Mouse (Mus musculus) forebrain, embryonic 16.5 days (tissue): ENCODE results near the gene Ndel1. TPM values are rescaled to one million over a fixed set of nuclear protein-coding genes. Genes with fewer than 3 reads are reported as not detected.

Source experiments
- ATAC-seq: fragments of 200-750 bp; cut with Nextera tagmentation; 2 replicates; pipeline ENCODE4 v1.8.0; 2017; ENCODE audit warnings: mild to moderate bottlenecking, moderate library complexity
- H3K27ac ChIP-seq: fragments of 300-500 bp; sonication (generic); 2 replicates; pipeline ENCODE4 v1.5.1; 2014; ENCODE audit warnings: low read length, control low read depth
- H3K27me3 ChIP-seq: fragments of 300-500 bp; sonication (generic); replicated peaks from 2 replicates; pipeline ENCODE4 v1.6.1; 2014; ENCODE audit warnings: low read length; ENCODE audit not compliant: control insufficient read depth, insufficient read depth
- H3K36me3 ChIP-seq: fragments of 300-500 bp; sonication (generic); 2 replicates; pipeline ENCODE4 v1.6.1; 2014; ENCODE audit not compliant: control insufficient read depth, insufficient read depth
- H3K4me1 ChIP-seq: fragments of 300-500 bp; sonication (generic); replicated peaks from 2 replicates; pipeline ENCODE4 v1.6.1; 2014; ENCODE audit warnings: low read length; ENCODE audit not compliant: control insufficient read depth, insufficient read depth
- H3K4me2 ChIP-seq: fragments of 300-500 bp; sonication (generic); 2 replicates; pipeline ENCODE4 v1.6.1; 2014; ENCODE audit warnings: mild to moderate bottlenecking, low read length, control low read depth
- H3K4me3 ChIP-seq: fragments of 300-500 bp; sonication (generic); replicated peaks from 2 replicates; pipeline ENCODE4 v1.5.1; 2014; ENCODE audit warnings: mild to moderate bottlenecking, low read length, control low read depth
- H3K9ac ChIP-seq: fragments of 300-500 bp; sonication (generic); replicated peaks from 2 replicates; pipeline ENCODE4 v1.6.1; 2014; ENCODE audit warnings: low read depth, low read length, control low read depth
- H3K9me3 ChIP-seq: fragments of 300-500 bp; sonication (generic); 2 replicates; pipeline ENCODE4 v1.6.1; 2016; ENCODE audit warnings: low read length; ENCODE audit not compliant: control insufficient read depth
- WGBS: fragments of 180-500 bp; shearing (Covaris S2); extraction: QIAGEN DNeasy Blood & Tissue Kit; methylation state at CpG from one replicate; pipeline ENCODE4 v1.1.7; 2014; 5-methylcytosine and 5-hydroxymethylcytosine counted together
- polyA plus RNA-seq: library from polyadenylated mRNA; unstranded; fragments of >200 nt; fragmentation: Nextera tagmentation; extraction: Ambion mirVana; gene quantifications from 2 replicates; pipeline ENCODE4 v1.2.1, GENCODE M21; 2015

Ndel1 gene
- polyA plus RNA-seq, 1 experiment from 2014 or later, result 100 TPM

GRCm38 (mm10) chr11:68897120-68897519 is 25.5 kb upstream of the Ndel1 start:
- H3K4me3 ChIP-seq, result no peak overlapping the region
- WGBS, result 49% methylated on average over 4 of the region's 4 CpGs

DNA sequence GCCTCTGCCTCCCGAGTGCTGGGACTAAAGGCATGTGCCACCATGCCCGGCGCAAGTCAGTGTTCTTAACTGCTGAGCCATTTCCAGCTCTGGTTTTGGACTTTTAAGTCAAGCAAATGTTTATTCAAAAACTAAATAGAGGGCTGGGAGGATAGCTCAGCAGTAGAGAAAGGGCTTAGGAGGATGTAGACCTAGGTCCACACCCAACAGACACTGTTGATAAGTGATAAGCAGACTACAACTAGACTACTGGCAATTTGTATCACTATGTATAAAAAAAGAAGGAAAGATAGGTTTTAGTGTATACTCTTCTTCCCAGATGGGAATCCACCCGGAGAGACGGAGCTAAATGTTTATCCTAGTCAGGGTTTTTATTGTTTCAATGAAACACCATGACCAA is 24.6 kb upstream of the Ndel1 start:
- Histone ChIP-seq H3K27ac (no peak overlapping the region), H3K36me3 (no peaks in the 10 kb centered on the region), H3K4me2 (no peak overlapping the region), H3K9ac (no peak overlapping the region), H3K4me1 (peaks cover 4% of the 10 kb centered on the region; the same call in 1 of the 2 replicates), H3K9me3 (no peaks in the 10 kb centered on the region), H3K4me3 (no peak overlapping the region), H3K27me3 (no peaks in the 10 kb centered on the region)
- no peak for ATAC-seq
- whole genome bisulfite sequencing, result 96% methylated on average over 5 of the region's 5 CpGs

More at GRCm38 (mm10) chr11:68897120-68897519, 25.5 kb upstream of the Ndel1 start:
- H3K27me3 ChIP-seq, result no peaks in the 10 kb centered on the region
- H3K4me2 ChIP-seq, result no peak overlapping the region
- no peak for ATAC-seq
- H3K36me3 ChIP-seq, result no peaks in the 10 kb centered on the region
- H3K27ac ChIP-seq, result no peak overlapping the region
- peaks cover 4% of the 10 kb centered on the region; the same call in 1 of the 2 replicates for H3K4me1 ChIP-seq
- H3K9ac ChIP-seq, result no peak overlapping the region
- H3K9me3 ChIP-seq, result no peaks in the 10 kb centered on the region

GRCm38 (mm10) chr11:68893911-68894464 is 22.3 kb upstream of the Ndel1 start:
- H3K27ac ChIP-seq, result no peak overlapping the region
- no peak overlapping the region for H3K4me2 ChIP-seq
- no peak overlapping the region for H3K4me3 ChIP-seq
- no peak for ATAC-seq
- no peaks in the 10 kb centered on the region for H3K27me3 ChIP-seq
- no peaks in the 10 kb centered on the region for H3K36me3 ChIP-seq
- H3K9me3 ChIP-seq, result no peaks in the 10 kb centered on the region
- 75% methylated on average over 12 of the region's 12 CpGs for WGBS
- no peaks in the 10 kb centered on the region for H3K4me1 ChIP-seq
- no peak overlapping the region for H3K9ac ChIP-seq

GRCm38 (mm10) chr11:68892233-68892832 is 20.7 kb upstream of the Ndel1 start:
- H3K36me3 ChIP-seq, result no peaks in the 10 kb centered on the region
- 85% methylated on average over 14 of the region's 15 CpGs for WGBS
- ATAC-seq, result no peak
- H3K27me3 ChIP-seq, result no peaks in the 10 kb centered on the region
- H3K4me1 ChIP-seq, result no peaks in the 10 kb centered on the region
- no peak overlapping the region for H3K27ac ChIP-seq
- no peak overlapping the region for H3K4me3 ChIP-seq
- H3K4me2 ChIP-seq, result no peak overlapping the region
- no peaks in the 10 kb centered on the region for H3K9me3 ChIP-seq
- no peak overlapping the region for H3K9ac ChIP-seq

- H3K9ac ChIP-seq, result no peak overlapping the region
- H3K4me2 ChIP-seq, result no peak overlapping the region
- ATAC-seq, result no peak
- no peak overlapping the region for H3K4me3 ChIP-seq
- no peaks in the 10 kb centered on the region for H3K36me3 ChIP-seq
- no peaks in the 10 kb centered on the region for H3K9me3 ChIP-seq
- no peaks in the 10 kb centered on the region for H3K27me3 ChIP-seq
- WGBS, result 87% methylated on average over 5 of the region's 5 CpGs
- H3K27ac ChIP-seq, result no peak overlapping the region
- H3K4me1 ChIP-seq, result no peaks in the 10 kb centered on the region
Observed at GRCm38 (mm10) chr11:68891823-68892222, 20.2 kb upstream of the Ndel1 start.

DNA sequence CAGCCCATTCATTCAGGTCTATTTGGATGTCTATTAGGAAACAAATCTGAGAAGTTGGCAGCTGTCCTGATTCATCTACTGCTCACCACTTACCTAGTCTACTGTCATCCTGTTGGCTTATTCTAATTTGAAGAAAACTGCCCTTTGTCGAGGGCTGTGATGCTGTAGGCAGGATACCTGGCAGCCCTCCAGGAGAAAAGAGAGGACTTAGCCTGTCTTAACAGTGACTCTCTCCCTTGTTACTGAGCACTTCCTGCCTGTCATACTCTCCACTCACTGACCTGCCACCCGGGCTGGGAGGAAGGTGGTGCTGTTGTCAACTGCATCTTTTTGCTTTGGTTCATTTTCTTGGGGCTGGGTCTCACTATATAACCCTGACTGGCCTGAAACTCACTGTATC is 19.0 kb upstream of the Ndel1 start:
- H3K4me1 ChIP-seq, result no peaks in the 10 kb centered on the region
- no peak for ATAC-seq

DNA sequence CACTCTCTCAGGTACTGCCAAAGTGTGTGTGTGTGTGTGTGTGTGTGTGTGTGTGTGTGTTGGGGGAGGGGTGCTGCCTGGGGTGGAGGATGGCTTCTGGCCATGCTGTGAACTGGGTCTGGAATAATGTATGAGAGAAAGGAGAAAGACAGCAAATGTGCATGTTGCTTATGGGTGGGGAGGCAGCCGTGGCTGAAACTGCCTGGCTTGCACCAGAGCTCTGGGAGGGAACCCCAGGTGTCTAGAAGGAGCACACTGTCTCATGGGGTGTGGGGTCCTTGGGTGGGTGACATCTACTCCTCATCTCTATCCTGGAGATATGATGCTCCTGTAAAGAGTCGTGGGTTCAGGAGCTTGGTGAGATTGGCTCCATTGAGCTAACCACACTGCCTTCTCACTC is 17.0 kb upstream of the Ndel1 start:
- 53% methylated on average over 2 of the region's 2 CpGs for WGBS
- ATAC-seq, result no peak
- H3K4me2 ChIP-seq, result no peak overlapping the region

More for the DNA sequence above, 19.0 kb upstream of the Ndel1 start:
- Histone ChIP-seq H3K9ac (no peak overlapping the region), H3K27me3 (no peaks in the 10 kb centered on the region), H3K4me3 (no peak overlapping the region), H3K27ac (no peak overlapping the region), H3K36me3 (no peaks in the 10 kb centered on the region), H3K9me3 (no peaks in the 10 kb centered on the region), H3K4me2 (no peak overlapping the region)
- WGBS, result 34% methylated on average over 2 of the region's 2 CpGs

GRCm38 (mm10) chr11:68888253-68888652 is 16.6 kb upstream of the Ndel1 start, which contains the start of gene Rnf222:
Gene Rnf222, plus strand, starts transcription at chr11:68888553.
- ATAC-seq, result no peak
- Histone ChIP-seq H3K27ac (no peak within 1 kb of the TSS), H3K4me1 (no peaks in the 10 kb centered on the region), H3K9ac (no peak within 1 kb of the TSS), H3K27me3 (no peaks in the 10 kb centered on the region), H3K36me3 (no peaks in the 10 kb centered on the region), H3K4me2 (no peak within 1 kb of the TSS), H3K4me3 (no peak within 1 kb of the TSS), H3K9me3 (no peaks in the 10 kb centered on the region)
- WGBS, result 36% methylated on average over 6 of the region's 6 CpGs

More for the DNA sequence above, 17.0 kb upstream of the Ndel1 start:
- H3K4me1 ChIP-seq, result no peaks in the 10 kb centered on the region
- no peaks in the 10 kb centered on the region for H3K36me3 ChIP-seq
- no peak overlapping the region for H3K27ac ChIP-seq
- H3K27me3 ChIP-seq, result no peaks in the 10 kb centered on the region
- H3K4me3 ChIP-seq, result no peak overlapping the region
- H3K9me3 ChIP-seq, result no peaks in the 10 kb centered on the region
- H3K9ac ChIP-seq, result no peak overlapping the region

DNA sequence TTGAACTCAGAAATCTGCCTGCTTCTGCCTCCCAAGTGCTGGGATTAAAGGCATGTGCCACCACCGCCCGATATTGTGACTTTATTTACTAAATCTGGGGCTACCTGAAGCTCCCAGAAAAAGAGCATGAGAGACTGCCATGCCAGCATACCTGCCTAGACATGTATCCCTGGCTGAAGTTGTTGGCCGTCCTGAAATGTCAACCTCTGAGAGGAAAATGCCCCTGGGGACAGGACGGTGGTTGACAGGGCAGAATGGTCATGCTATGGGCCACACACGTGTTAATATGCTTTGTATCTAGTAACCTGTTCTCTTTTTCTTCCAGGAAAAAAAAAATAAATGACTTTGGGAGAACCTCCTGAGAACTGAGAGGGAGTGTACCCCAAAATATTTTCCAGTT is 14.4 kb upstream of the Ndel1 start:
- H3K9ac ChIP-seq, result no peak overlapping the region
- H3K9me3 ChIP-seq, result no peaks in the 10 kb centered on the region
- no peak for ATAC-seq
- no peaks in the 10 kb centered on the region for H3K4me1 ChIP-seq
- no peaks in the 10 kb centered on the region for H3K36me3 ChIP-seq
- H3K4me3 ChIP-seq, result no peak overlapping the region
- H3K4me2 ChIP-seq, result no peak overlapping the region
- no peak overlapping the region for H3K27ac ChIP-seq
- WGBS, result 81% methylated on average over 5 of the region's 5 CpGs
- H3K27me3 ChIP-seq, result no peaks in the 10 kb centered on the region
